Mouse (Mus musculus): ENCODE results near the gene Ccdc136.

- TF ChIP-seq CTCF (IDR thresholded peaks at IDR 0.05; ENCODE audit: low read depth) (no peak), EP300 (IDR thresholded peaks at IDR 0.05; ENCODE audit: low read depth) (no peak)
Observed at GRCm38 (mm10) chr6:29474736-29475135, 78.6 kb downstream of the Ccdc136 start.
